Comparison of ENCODE assay signal across 8 mouse cellular contexts in the genomic region with DNA sequence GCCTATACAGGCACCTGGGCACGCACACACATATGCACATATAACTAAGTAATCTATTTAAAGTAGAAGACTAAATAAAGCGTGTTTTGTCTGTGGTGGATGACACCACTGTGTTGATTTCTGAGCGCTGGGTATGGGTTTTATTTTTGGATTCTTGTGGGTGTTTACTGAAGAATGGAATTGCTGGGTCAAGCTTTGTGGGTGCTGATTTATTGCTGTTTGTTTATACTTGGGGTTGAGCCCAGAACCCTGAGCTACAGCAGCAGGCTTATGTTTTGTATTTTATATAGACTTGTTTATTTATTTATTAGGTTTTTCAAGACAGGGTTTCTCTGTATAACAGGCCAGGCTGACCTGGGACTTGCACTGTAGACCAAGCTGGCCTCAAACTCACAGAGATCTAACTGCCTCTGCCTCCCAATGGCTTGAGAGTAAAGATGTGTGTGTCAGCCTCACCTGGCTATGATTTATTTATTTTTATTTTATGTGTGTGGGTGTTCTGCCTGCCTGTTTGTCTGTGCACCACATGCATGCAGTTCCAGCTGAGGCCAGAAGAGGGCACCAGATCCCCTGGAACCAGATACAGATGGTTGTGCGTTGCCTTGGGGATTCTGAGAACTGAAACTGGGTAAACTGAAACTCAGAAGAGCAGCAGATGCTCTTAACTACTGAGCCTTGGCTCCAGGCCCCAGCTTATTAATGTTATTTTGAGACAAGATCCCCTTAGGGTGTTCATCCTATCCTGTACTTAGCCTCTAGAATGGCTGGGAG. TPM values are rescaled to one million over a fixed set of nuclear protein-coding genes. Genes with fewer than 3 reads are reported as not detected.
DNase-seq lines count a peak whose midpoint lies in the region; ATAC-seq and TF ChIP-seq lines count a peak whose summit lies in the region.

No protein-coding gene starts in this region.

- H3K27me3 ChIP-seq in kidney, embryonic 16.5 days (ENCODE audit: insufficient read depth, low read length), result no peaks in the 10 kb centered on the region
- no peaks in the 10 kb centered on the region for H3K27me3 ChIP-seq in G1E (ENCODE audit: insufficient read depth, low read length)
- H3K27me3 ChIP-seq in lung, embryonic 14.5 days (ENCODE audit: insufficient read depth, low read length), result no peaks in the 10 kb centered on the region
- H3K27me3 ChIP-seq in small intestine, adult 2 months (ENCODE audit: control insufficient read depth, insufficient read depth, low read length), result no peaks in the 10 kb centered on the region
- H3K27me3 ChIP-seq in heart, embryonic 12.5 days (replicated peaks), result no peaks in the 10 kb centered on the region

- DNase-seq in kidney, adult 9 months, result peak; percentile 63
- peak; percentile 23 for DNase-seq in G1E (ENCODE audit: low spot score)
- DNase-seq in adrenal gland, postnatal 36 days, result peak; percentile 56 to 68
- DNase-seq in gastrocnemius, postnatal 10 days, result peak; percentile 47
- peak; percentile 68 for DNase-seq in lung, embryonic 14.5 days

- TF ChIP-seq CTCF in G1E (IDR thresholded peaks at IDR 0.05; ENCODE audit: low read depth, low read length), result peak; percentile 92
- peak; percentile 90 for TF ChIP-seq CTCF in lung, embryonic 14.5 days (IDR thresholded peaks at IDR 0.05; ENCODE audit: low read depth)
- TF ChIP-seq CTCF in small intestine, adult 2 months (IDR thresholded peaks at IDR 0.05; ENCODE audit: extremely low read depth, insufficient read length, insufficient replicate concordance, low read depth, low read length), result peak; percentile 93; the same call in 1 of the 2 replicates

- peaks cover 16% of the 10 kb centered on the region for H3K4me1 ChIP-seq in kidney, embryonic 16.5 days (ENCODE audit: insufficient read depth, low read length)
- peaks cover 30% of the 10 kb centered on the region for H3K4me1 ChIP-seq in G1E (ENCODE audit: insufficient read depth, low read depth, low read length)
- peaks cover 9% of the 10 kb centered on the region; the same call in 1 of the 2 replicates for H3K4me1 ChIP-seq in lung, embryonic 14.5 days (ENCODE audit: insufficient read depth)
- H3K4me1 ChIP-seq in small intestine, adult 2 months (ENCODE audit: control insufficient read depth, insufficient read depth, insufficient read length, low read length), result no peaks in the 10 kb centered on the region; the same call in 1 of the 2 replicates
- peaks cover 12% of the 10 kb centered on the region for H3K4me1 ChIP-seq in heart, embryonic 12.5 days (replicated peaks)

- H3K36me3 ChIP-seq in kidney, embryonic 16.5 days (ENCODE audit: insufficient read depth, low read length), result no peaks in the 10 kb centered on the region
- peaks cover 19% of the 10 kb centered on the region for H3K36me3 ChIP-seq in G1E (replicated peaks)
- H3K36me3 ChIP-seq in lung, embryonic 14.5 days (ENCODE audit: insufficient read depth), result no peaks in the 10 kb centered on the region
- 0 out of 2 replicates have a peak, but pooled peaks cover 2% of the 10 kb centered on the region for H3K36me3 ChIP-seq in small intestine, adult 2 months (ENCODE audit: control insufficient read depth, insufficient read depth, low read length)
- H3K36me3 ChIP-seq in heart, embryonic 12.5 days, result 0 out of 2 replicates have a peak, but pooled peaks cover 4% of the 10 kb centered on the region

- 0 out of 2 replicates have a peak, but pooled peaks cover 3% of the 10 kb centered on the region for H3K9me3 ChIP-seq in kidney, embryonic 16.5 days (ENCODE audit: low read length)
- no peaks in the 10 kb centered on the region for H3K9me3 ChIP-seq in G1E (replicated peaks)
- H3K9me3 ChIP-seq in lung, embryonic 14.5 days (ENCODE audit: low read depth, low read length), result no peaks in the 10 kb centered on the region
- no peaks in the 10 kb centered on the region for H3K9me3 ChIP-seq in heart, embryonic 12.5 days (replicated peaks)

- TF ChIP-seq POLR2A in small intestine, adult 2 months (IDR thresholded peaks at IDR 0.05; ENCODE audit: low read depth, low read length), result no peak

- H3K4me3 ChIP-seq in kidney, embryonic 16.5 days (ENCODE audit: low read length), result no peak overlapping the region
- H3K4me3 ChIP-seq in G1E (ENCODE audit: low read depth, low read length), result no peak overlapping the region
- H3K4me3 ChIP-seq in lung, embryonic 14.5 days (ENCODE audit: low read depth, low read length), result no peak overlapping the region
- no peak overlapping the region for H3K4me3 ChIP-seq in small intestine, adult 2 months (ENCODE audit: low read depth, low read length)
- H3K4me3 ChIP-seq in heart, embryonic 12.5 days, result no peak overlapping the region

- 74% methylated on average over 4 of the region's 4 CpGs for WGBS in kidney, embryonic 16.5 days
- WGBS in lung, embryonic 14.5 days, result 70% methylated on average over 4 of the region's 4 CpGs
- WGBS in small intestine, adult 2 months, result 68% methylated on average over 4 of the region's 4 CpGs
- WGBS in heart, embryonic 12.5 days, result 74% methylated on average over 4 of the region's 4 CpGs

- H3K27ac ChIP-seq in kidney, embryonic 16.5 days (ENCODE audit: low read length), result no peak overlapping the region
- no peak overlapping the region for H3K27ac ChIP-seq in lung, embryonic 14.5 days (ENCODE audit: low read depth)
- no peak overlapping the region for H3K27ac ChIP-seq in small intestine, adult 2 months (ENCODE audit: insufficient read depth, low read depth, low read length)
- no peak overlapping the region for H3K27ac ChIP-seq in heart, embryonic 12.5 days (ENCODE audit: poor library complexity, severe bottlenecking)

- ATAC-seq in kidney, embryonic 16.5 days (ENCODE audit: low FRiP score, low TSS enrichment), result no peak
- no peak for ATAC-seq in G1E (ENCODE audit: extremely low read depth, insufficient number of reproducible peaks, low FRiP score, poor library complexity, severe bottlenecking)
- no peak for ATAC-seq in lung, embryonic 14.5 days (ENCODE audit: insufficient read depth)
- no peak for ATAC-seq in heart, embryonic 12.5 days (ENCODE audit: insufficient number of reproducible peaks, low FRiP score)

- no peak overlapping the region for H3K4me2 ChIP-seq in kidney, embryonic 16.5 days (replicated peaks; ENCODE audit: low read depth, low read length)
- no peak overlapping the region for H3K4me2 ChIP-seq in lung, embryonic 14.5 days
- H3K4me2 ChIP-seq in heart, embryonic 12.5 days, result no peak overlapping the region

- no peak overlapping the region for H3K9ac ChIP-seq in kidney, embryonic 16.5 days (replicated peaks; ENCODE audit: low read length)
- H3K9ac ChIP-seq in lung, embryonic 14.5 days, result no peak overlapping the region
- H3K9ac ChIP-seq in heart, embryonic 12.5 days, result no peak overlapping the region

RNA-seq across cellular contexts. Expression of a gene that starts 3.3 kb away (rescaled TPM):
- 10.4 and 11.0 TPM in 2 replicates for polyA plus RNA-seq in kidney, embryonic 16.5 days (2015; fragmentation: Nextera tagmentation; extraction: Ambion mirVana)
- total RNA-seq in G1E (2014; fragmentation: Nextera tagmentation) (9.2 and 9.7 TPM in 2 replicates), G1E (2017) (5.6 and 10.8 TPM in 2 replicates)
- polyA plus RNA-seq in G1E (2012), result 3.3 and 4.5 TPM in 2 replicates
- total RNA-seq in adrenal gland, postnatal 36 days (2021), result 1 to 10 TPM; 8.1 to 9.3 TPM
- total RNA-seq in gastrocnemius, postnatal 10 days (2021), result 1 to 10 TPM; 6.1 to 7.2 TPM
- 6.9 and 9.6 TPM in 2 replicates for polyA plus RNA-seq in lung, embryonic 14.5 days (2014; fragmentation: Nextera tagmentation; extraction: Ambion mirVana)
- 2.6 and 3.5 TPM in 2 replicates for polyA plus RNA-seq in small intestine, adult 2 months (2012; rRNA removed)
- polyA plus RNA-seq in heart, embryonic 12.5 days (2016; fragmentation: Nextera tagmentation; extraction: Ambion mirVana), result 6.5 and 6.9 TPM in 2 replicates

RNA-seq across cellular contexts. Expression of a gene that starts 10.6 kb away (rescaled TPM):
- polyA plus RNA-seq in kidney, embryonic 16.5 days (2015; fragmentation: Nextera tagmentation; extraction: Ambion mirVana), result 34.9 and 36.3 TPM in 2 replicates
- total RNA-seq in G1E (2014; fragmentation: Nextera tagmentation) (12.6 and 13.6 TPM in 2 replicates), G1E (2017) (9.2 and 9.8 TPM in 2 replicates)
- 16.0 and 17.1 TPM in 2 replicates for polyA plus RNA-seq in G1E (2012)
- 10 to 100 TPM; 30.4 to 31.6 TPM for total RNA-seq in adrenal gland, postnatal 36 days (2021)
- total RNA-seq in gastrocnemius, postnatal 10 days (2021), result 10 to 100 TPM; 17.2 to 17.4 TPM
- 31.2 and 35.5 TPM in 2 replicates for polyA plus RNA-seq in lung, embryonic 14.5 days (2014; fragmentation: Nextera tagmentation; extraction: Ambion mirVana)
- polyA plus RNA-seq in small intestine, adult 2 months (2012; rRNA removed), result 6.2 and 10.3 TPM in 2 replicates
- polyA plus RNA-seq in heart, embryonic 12.5 days (2016; fragmentation: Nextera tagmentation; extraction: Ambion mirVana), result 25.4 and 26.9 TPM in 2 replicates

RNA-seq across cellular contexts. Expression of a gene that starts 42.3 kb away (rescaled TPM):
- polyA plus RNA-seq in kidney, embryonic 16.5 days (2015; fragmentation: Nextera tagmentation; extraction: Ambion mirVana), result 2.5 and 4.2 TPM in 2 replicates
- total RNA-seq in G1E (2014; fragmentation: Nextera tagmentation) (20.7 and 22.0 TPM in 2 replicates), G1E (2017) (2.0 and 3.0 TPM in 2 replicates)
- 27.8 and 29.9 TPM in 2 replicates for polyA plus RNA-seq in G1E (2012)
- 1 to 10 TPM; 5.2 to 9.7 TPM for total RNA-seq in adrenal gland, postnatal 36 days (2021)
- total RNA-seq in gastrocnemius, postnatal 10 days (2021), result 1 to 10 TPM; 3.4 to 4.7 TPM
- polyA plus RNA-seq in lung, embryonic 14.5 days (2014; fragmentation: Nextera tagmentation; extraction: Ambion mirVana), result 4.8 and 6.4 TPM in 2 replicates
- polyA plus RNA-seq in small intestine, adult 2 months (2012; rRNA removed), result 14.3 and 18.9 TPM in 2 replicates
- 2.0 and 2.2 TPM in 2 replicates for polyA plus RNA-seq in heart, embryonic 12.5 days (2016; fragmentation: Nextera tagmentation; extraction: Ambion mirVana)
